Mouse (Mus musculus) CH12.LX (cell line): Measurements from ENCODE around the gene Ttc26. TPM values are rescaled to one million over a fixed set of nuclear protein-coding genes. Genes with fewer than 3 reads are reported as not detected.

Experiments
- DNase-seq: peaks from one replicate; pipeline ENCODE4 v3.0.0-alpha.2; 2013; ENCODE audit errors: extremely low read depth
- H3K27ac ChIP-seq: 2 replicates; pipeline ENCODE4 v1.5.1; 2012; ENCODE audit warnings: low read depth, mild to moderate bottlenecking, control low read depth, moderate library complexity; ENCODE audit not compliant: insufficient read depth
- H3K27me3 ChIP-seq: replicated peaks from 2 replicates; pipeline ENCODE3; 2012; ENCODE audit warnings: inconsistent platforms
- H3K36me3 ChIP-seq, 2 experiments: replicated peaks in 1 of 2; 2 replicates each; pipeline versions ENCODE3 to v1.6.1; 2012; ENCODE audit warnings: inconsistent platforms in 1 of 2, low read length in 1 of 2, mild to moderate bottlenecking in 1 of 2, mixed read lengths in 1 of 2, moderate library complexity in 1 of 2; ENCODE audit not compliant: control insufficient read depth in 1 of 2, insufficient read depth in 1 of 2
- H3K4me1 ChIP-seq, 2 experiments: 2 replicates each; pipeline ENCODE4 v1.6.1; 2012; ENCODE audit warnings: inconsistent platforms in 1 of 2, moderate library complexity in 1 of 2; ENCODE audit not compliant: insufficient read depth in 2 of 2, control insufficient read depth in 1 of 2
- H3K4me2 ChIP-seq: 2 replicates; pipeline ENCODE4 v1.6.1; 2012; ENCODE audit warnings: low read depth, mild to moderate bottlenecking, control low read depth; ENCODE audit not compliant: poor library complexity, insufficient read depth, severe bottlenecking
- H3K4me3 ChIP-seq, 3 experiments: fragments of 150-350 bp in 1 of 3; sonication (generic) in 1 of 3; replicated peaks in 1 of 3; 2 replicates each; pipeline versions ENCODE3 to v1.5.1; 2011 to 2012; ENCODE audit warnings: low read depth in 2 of 3, low read length in 2 of 3, mild to moderate bottlenecking in 2 of 3, moderate library complexity in 2 of 3, control low read depth in 1 of 3, improper control_type of control experiment in 1 of 3, inconsistent platforms in 1 of 3, mixed read lengths in 1 of 3; ENCODE audit not compliant: poor library complexity in 1 of 3
- H3K79me2 ChIP-seq: replicated peaks from 2 replicates; pipeline ENCODE4 v1.6.1; 2012; ENCODE audit warnings: mild to moderate bottlenecking, moderate library complexity; ENCODE audit not compliant: control insufficient read depth, poor library complexity, insufficient read depth, severe bottlenecking; ENCODE audit errors: extremely low read depth
- H3K9ac ChIP-seq: 2 replicates; pipeline ENCODE4 v1.6.1; 2012; ENCODE audit warnings: low read depth, mild to moderate bottlenecking, control low read depth, moderate library complexity; ENCODE audit not compliant: insufficient read depth
- H3K9me3 ChIP-seq: replicated peaks from 2 replicates; pipeline ENCODE3; 2012; ENCODE audit warnings: low read length, inconsistent platforms, mixed read lengths
- BHLHE40 ChIP-seq: IDR thresholded peaks from 2 replicates; pipeline ENCODE4 v1.6.1; 2011; ENCODE audit warnings: mild to moderate bottlenecking, low read depth, low read length, improper control_type of control experiment
- CHD1 ChIP-seq: IDR thresholded peaks from 2 replicates; pipeline ENCODE4 v1.6.1; 2012; ENCODE audit warnings: low read depth, low read length, improper control_type of control experiment, inconsistent platforms
- CHD2 ChIP-seq: IDR thresholded peaks from 2 replicates; pipeline ENCODE4 v1.6.1; 2011; ENCODE audit warnings: low read length, improper control_type of control experiment
- CTCF ChIP-seq, 2 experiments: IDR thresholded peaks in 1 of 2; conservative IDR thresholded peaks in 1 of 2; 2 replicates each; pipeline ENCODE4 v1.5.1; 2011 to 2012; ENCODE audit warnings: low read depth in 2 of 2, low read length in 2 of 2, improper control_type of control experiment in 1 of 2, inconsistent platforms in 1 of 2, mild to moderate bottlenecking in 1 of 2, moderate library complexity in 1 of 2
- E2F4 ChIP-seq: IDR thresholded peaks from 2 replicates; pipeline ENCODE4 v1.6.1; 2011; ENCODE audit warnings: low read depth, low read length, improper control_type of control experiment; ENCODE audit not compliant: insufficient replicate concordance
- ELF1 ChIP-seq: IDR thresholded peaks from 2 replicates; pipeline ENCODE4 v1.6.1; 2014; ENCODE audit warnings: low read depth, mild to moderate bottlenecking, inconsistent platforms, low read length, improper control_type of control experiment
- EP300 ChIP-seq: IDR thresholded peaks from 2 replicates; pipeline ENCODE4 v1.6.1; 2011; ENCODE audit warnings: low read length, improper control_type of control experiment
- ETS1 ChIP-seq: conservative IDR thresholded peaks from 2 replicates; pipeline ENCODE4 v1.6.1; 2012; ENCODE audit warnings: low read depth, mild to moderate bottlenecking, inconsistent platforms, low read length, improper control_type of control experiment, moderate library complexity
- GABPA ChIP-seq: IDR thresholded peaks from 2 replicates; pipeline ENCODE4 v1.6.1; 2012; ENCODE audit warnings: low read depth, low read length, improper control_type of control experiment, inconsistent platforms; ENCODE audit not compliant: insufficient replicate concordance
- HCFC1 ChIP-seq: IDR thresholded peaks from 2 replicates; pipeline ENCODE4 v1.6.1; 2012; ENCODE audit warnings: low read depth, mild to moderate bottlenecking, inconsistent platforms, low read length, improper control_type of control experiment
- IRF4 ChIP-seq: IDR thresholded peaks from 2 replicates; pipeline ENCODE4 v1.6.1; 2014; ENCODE audit warnings: low read depth, mild to moderate bottlenecking, inconsistent platforms, low read length, improper control_type of control experiment
- JUN ChIP-seq: IDR thresholded peaks from 2 replicates; pipeline ENCODE4 v1.6.1; 2011; ENCODE audit warnings: low read depth, mild to moderate bottlenecking, low read length, improper control_type of control experiment, moderate library complexity; ENCODE audit not compliant: insufficient read depth
- JUND ChIP-seq: conservative IDR thresholded peaks from 2 replicates; pipeline ENCODE4 v1.6.1; 2011; ENCODE audit warnings: low read depth, low read length, improper control_type of control experiment
- KAT2A ChIP-seq: IDR thresholded peaks from 2 replicates; pipeline ENCODE4 v1.6.1; 2012; ENCODE audit warnings: low read length, improper control_type of control experiment, inconsistent platforms; ENCODE audit not compliant: insufficient replicate concordance
- MAFK ChIP-seq: IDR thresholded peaks from 2 replicates; pipeline ENCODE4 v1.6.1; 2011; ENCODE audit warnings: low read length, improper control_type of control experiment; ENCODE audit not compliant: insufficient replicate concordance
- MAX ChIP-seq: IDR thresholded peaks from 2 replicates; pipeline ENCODE4 v1.6.1; 2011; ENCODE audit warnings: low read length, improper control_type of control experiment
- MAZ ChIP-seq: IDR thresholded peaks from 2 replicates; pipeline ENCODE4 v1.6.1; 2012; ENCODE audit warnings: low read depth, mild to moderate bottlenecking, inconsistent platforms, low read length, improper control_type of control experiment, moderate library complexity
- MEF2A ChIP-seq: IDR thresholded peaks from 2 replicates; pipeline ENCODE4 v1.6.1; 2014; ENCODE audit warnings: low read depth, mild to moderate bottlenecking, inconsistent platforms, low read length, improper control_type of control experiment, borderline replicate concordance
- MXI1 ChIP-seq: IDR thresholded peaks from 2 replicates; pipeline ENCODE4 v1.6.1; 2011; ENCODE audit warnings: mild to moderate bottlenecking, low read depth, low read length, improper control_type of control experiment
- MYC ChIP-seq: IDR thresholded peaks from 2 replicates; pipeline ENCODE4 v1.6.1; 2011; ENCODE audit warnings: low read depth, mild to moderate bottlenecking, improper control_type of control experiment, low read length
- NELFE ChIP-seq: IDR thresholded peaks from 2 replicates; pipeline ENCODE4 v1.6.1; 2011; ENCODE audit warnings: low read depth, low read length, improper control_type of control experiment
- NRF1 ChIP-seq: IDR thresholded peaks from 2 replicates; pipeline ENCODE4 v1.6.1; 2014; ENCODE audit warnings: low read depth, mild to moderate bottlenecking, inconsistent platforms, low read length, improper control_type of control experiment, moderate library complexity
- PAX5 ChIP-seq: IDR thresholded peaks from 2 replicates; pipeline ENCODE4 v1.6.1; 2012; ENCODE audit warnings: low read length, inconsistent platforms, mixed read lengths
- POLR2A ChIP-seq: IDR thresholded peaks from 2 replicates; pipeline ENCODE4 v1.6.1; 2011; ENCODE audit warnings: low read depth, mild to moderate bottlenecking, improper control_type of control experiment, low read length
- POLR2AphosphoS2 ChIP-seq: IDR thresholded peaks from 2 replicates; pipeline ENCODE4 v1.6.1; 2011; ENCODE audit warnings: low read depth, low read length, improper control_type of control experiment
- RAD21 ChIP-seq: IDR thresholded peaks from 2 replicates; pipeline ENCODE4 v1.6.1; 2011; ENCODE audit warnings: low read depth, mild to moderate bottlenecking, low read length, improper control_type of control experiment, moderate library complexity
- RCOR1 ChIP-seq: conservative IDR thresholded peaks from 2 replicates; pipeline ENCODE4 v1.6.1; 2012; ENCODE audit warnings: low read depth, mild to moderate bottlenecking, inconsistent platforms, low read length, improper control_type of control experiment
- SIN3A ChIP-seq: IDR thresholded peaks from 2 replicates; pipeline ENCODE4 v1.6.1; 2012; ENCODE audit warnings: low read length, improper control_type of control experiment, inconsistent platforms
- SMC3 ChIP-seq: IDR thresholded peaks from 2 replicates; pipeline ENCODE4 v1.6.1; 2011; ENCODE audit warnings: low read depth, low read length, improper control_type of control experiment
- TBP ChIP-seq: conservative IDR thresholded peaks from 2 replicates; pipeline ENCODE4 v1.6.1; 2011; ENCODE audit warnings: low read depth, low read length, improper control_type of control experiment
- TCF12 ChIP-seq: IDR thresholded peaks from 2 replicates; pipeline ENCODE4 v1.6.1; 2014; ENCODE audit warnings: low read depth, mild to moderate bottlenecking, inconsistent platforms, low read length, improper control_type of control experiment
- UBTF ChIP-seq: IDR thresholded peaks from 2 replicates; pipeline ENCODE4 v1.6.1; 2012; ENCODE audit warnings: low read depth, mild to moderate bottlenecking, inconsistent platforms, low read length, improper control_type of control experiment, moderate library complexity
- USF1 ChIP-seq: IDR thresholded peaks from 2 replicates; pipeline ENCODE4 v1.6.1; 2014; ENCODE audit warnings: low read depth, mild to moderate bottlenecking, inconsistent platforms, low read length, improper control_type of control experiment
- USF2 ChIP-seq: conservative IDR thresholded peaks from 2 replicates; pipeline ENCODE4 v1.6.1; 2011; ENCODE audit warnings: low read depth, low read length, improper control_type of control experiment
- ZC3H11A ChIP-seq: IDR thresholded peaks from 2 replicates; pipeline ENCODE4 v1.6.1; 2012; ENCODE audit warnings: low read depth, mild to moderate bottlenecking, inconsistent platforms, low read length, improper control_type of control experiment
- ZKSCAN1 ChIP-seq: IDR thresholded peaks from 2 replicates; pipeline ENCODE4 v1.6.1; 2012; ENCODE audit warnings: low read depth, inconsistent platforms, low read length, improper control_type of control experiment, borderline replicate concordance
- ZMIZ1 ChIP-seq: IDR thresholded peaks from 2 replicates; pipeline ENCODE4 v1.6.1; 2012; ENCODE audit warnings: low read depth, mild to moderate bottlenecking, inconsistent platforms, low read length, improper control_type of control experiment
- ZNF384 ChIP-seq: IDR thresholded peaks from 2 replicates; pipeline ENCODE4 v1.6.1; 2012; ENCODE audit warnings: low read depth, low read length, improper control_type of control experiment, inconsistent platforms
- dilution Hi-C: fragments of 300-500 bp; cut with MboI; formaldehyde crosslinking; loops from 2 replicates; pipeline ENCODE4 v1.14.3; 2020; ENCODE audit warnings: low sequenced_read_pairs; ENCODE audit not compliant: extremely low pct_unique_long_range_greater_than_20kb, extremely low pct_ligation_motif_present
- in situ Hi-C: fragments of 300-500 bp; cut with MboI; formaldehyde crosslinking; loops from 3 replicates; pipeline ENCODE4 v1.14.3; 2019; ENCODE audit warnings: low sequenced_read_pairs, low pct_ligation_motif_present, low pct_unique_long_range_greater_than_20kb, mixed read lengths
- polyA plus RNA-seq: library from polyadenylated mRNA; unstranded; fragments of >175 nt; gene quantifications from 2 replicates; pipeline ENCODE4 v1.2.1, GENCODE M21; 2012; ENCODE audit warnings: low read depth; ENCODE audit not compliant: insufficient read length
- total RNA-seq, 2 experiments: library from RNA; depleted of rRNA; stranded (reverse); fragments of 300-350 nt in 1 of 2; fragments of >200 nt in 1 of 2; gene quantifications; 2 replicates each; pipeline ENCODE4 v1.2.3; 2012 to 2014

Ttc26 gene
- total and polyA plus RNA-seq, 3 experiments, result 1.7 to 2.3 (median 1.8) TPM

DNA sequence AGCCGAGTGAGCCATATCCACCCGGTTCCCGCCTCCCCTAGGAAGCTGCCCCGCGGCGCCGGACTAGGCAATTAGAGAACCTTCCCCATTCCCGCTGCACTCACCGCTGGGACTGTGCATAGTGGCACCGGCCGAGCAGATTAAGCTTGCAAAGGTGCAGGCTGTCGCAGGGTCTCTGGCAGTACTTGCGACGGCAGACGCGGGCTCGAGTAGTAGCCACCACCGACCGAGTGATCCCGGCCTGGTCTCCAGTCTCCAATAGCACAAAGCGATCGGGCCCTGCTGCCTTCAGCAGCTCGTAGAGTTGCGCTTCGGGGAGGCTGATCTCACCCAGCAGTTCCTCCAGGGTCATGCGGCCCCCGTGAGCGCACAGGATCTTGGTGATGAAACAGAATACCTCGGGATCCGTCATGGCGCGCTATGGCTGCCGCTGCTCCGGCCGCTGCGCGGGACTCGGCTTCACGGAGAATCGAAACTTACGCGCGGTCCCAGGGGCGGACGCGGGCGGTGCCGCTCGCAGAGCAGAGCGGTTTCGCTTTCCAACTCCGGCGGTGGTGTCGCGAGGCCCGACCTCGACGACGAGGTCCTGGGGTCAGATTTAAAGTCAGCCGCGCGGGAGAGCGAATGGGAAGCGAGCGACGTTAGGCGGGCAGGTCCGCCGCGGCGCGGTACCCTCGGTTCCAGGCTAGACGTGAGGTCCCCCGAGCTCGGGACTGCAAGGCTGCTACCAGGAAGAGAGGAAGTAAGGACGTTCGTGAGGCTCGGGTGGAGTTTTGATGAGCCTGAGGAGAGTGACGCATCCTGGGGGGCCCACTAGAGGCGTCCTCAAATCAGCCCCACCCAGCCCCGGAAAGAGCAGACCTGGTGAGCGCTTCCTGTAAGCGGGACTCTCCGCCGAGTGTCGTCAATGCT lies 27.2 kb upstream of the Ttc26 start, which contains the start of gene Zc3hav1:
Gene Zc3hav1, minus strand, starts transcription at position 793 of the 912 bp plus-strand sequence.
- no peaks in the 10 kb centered on the region for H3K9me3 ChIP-seq
- no peaks in the 10 kb centered on the region for H3K27me3 ChIP-seq
- peaks cover 5 to 20% of the 10 kb centered on the region in 2 experiments for H3K36me3 ChIP-seq
- peaks cover 9 to 43% of the 10 kb centered on the region in 2 experiments for H3K4me1 ChIP-seq
- peak; percentile 83; the same call in 1 of the 2 replicates for TF ChIP-seq MAX
- TF ChIP-seq CTCF (conservative IDR thresholded peaks at IDR 0.05 in 1 of 2, IDR thresholded peaks at IDR 0.05 in 1 of 2; ENCODE audit: low read depth in 2 of 2, low read length in 2 of 2), result no peak
- TF ChIP-seq JUND, result no peak
- peak; percentile 84 for TF ChIP-seq ELF1
- no peak for TF ChIP-seq GABPA
- TF ChIP-seq RAD21, result no peak
- peak; percentile 75 for TF ChIP-seq NRF1
- TF ChIP-seq POLR2AphosphoS2, result peak; percentile 49; the same call in 1 of the 2 replicates
- no peak for TF ChIP-seq EP300
- TF ChIP-seq MAFK, result no peak
- no peak for TF ChIP-seq ZNF384
- peak; percentile 30; the same call in 1 of the 2 replicates for TF ChIP-seq SIN3A
- TF ChIP-seq KAT2A, result no peak
- TF ChIP-seq CHD2, result peak; percentile 93
- no peak for TF ChIP-seq JUN
- no peak for TF ChIP-seq ZKSCAN1
- TF ChIP-seq CHD1, result no peak
- peak; percentile 71 for TF ChIP-seq TCF12
- TF ChIP-seq BHLHE40, result peak; percentile 5; the same call in 1 of the 2 replicates
- TF ChIP-seq TBP, result peak; percentile 90
- 0 out of 2 replicates have a peak, but pooled peaks have one; percentile 13 for TF ChIP-seq MYC
- no peak; the same call in 1 of the 2 replicates for TF ChIP-seq RCOR1
- peak; percentile 57 for TF ChIP-seq HCFC1
- TF ChIP-seq MAZ, result peak; percentile 56; the same call in 1 of the 2 replicates
- peak; percentile 98 for TF ChIP-seq POLR2A
- TF ChIP-seq PAX5, result no peak
- peak; percentile 59; the same call in 1 of the 2 replicates for TF ChIP-seq MXI1
- TF ChIP-seq ZMIZ1, result peak; percentile 95
- peak; percentile 96 for TF ChIP-seq NELFE
- TF ChIP-seq ETS1, result peak; percentile 45; the same call in 1 of the 2 replicates
- TF ChIP-seq USF1, result no peak
- no peak for TF ChIP-seq SMC3
- peak; percentile 90 for TF ChIP-seq IRF4
- TF ChIP-seq USF2, result no peak
- peak; percentile 70 for TF ChIP-seq UBTF
- peak; percentile 78; the same call in 1 of the 2 replicates for TF ChIP-seq E2F4
- no peak; the same call in 1 of the 2 replicates for TF ChIP-seq MEF2A
- no peak for TF ChIP-seq ZC3H11A
- peak within 1 kb of the TSS; percentile 95 for H3K9ac ChIP-seq
- dilution Hi-C loops, result no loop called here
- peaks cover 45% of the 10 kb centered on the region for H3K79me2 ChIP-seq
- in situ Hi-C loops, result no loop called here
- H3K4me3 ChIP-seq, result peak within 1 kb of the TSS; percentile 85 to 98 (median 93)
- peak within 1 kb of the TSS; percentile 99 for H3K4me2 ChIP-seq
- H3K27ac ChIP-seq, result peak within 1 kb of the TSS; percentile 91
- DNase-seq, result peak; percentile 91
